Mouse (Mus musculus) induced T-regulatory cell, adult 2 months (primary cell): ENCODE results near the gene Usp33.

ENCODE experiments used
- DNase-seq: peaks from one replicate; pipeline ENCODE4 v3.0.0-alpha.2; 2012; ENCODE audit warnings: low read depth

Gene Usp33

DNA sequence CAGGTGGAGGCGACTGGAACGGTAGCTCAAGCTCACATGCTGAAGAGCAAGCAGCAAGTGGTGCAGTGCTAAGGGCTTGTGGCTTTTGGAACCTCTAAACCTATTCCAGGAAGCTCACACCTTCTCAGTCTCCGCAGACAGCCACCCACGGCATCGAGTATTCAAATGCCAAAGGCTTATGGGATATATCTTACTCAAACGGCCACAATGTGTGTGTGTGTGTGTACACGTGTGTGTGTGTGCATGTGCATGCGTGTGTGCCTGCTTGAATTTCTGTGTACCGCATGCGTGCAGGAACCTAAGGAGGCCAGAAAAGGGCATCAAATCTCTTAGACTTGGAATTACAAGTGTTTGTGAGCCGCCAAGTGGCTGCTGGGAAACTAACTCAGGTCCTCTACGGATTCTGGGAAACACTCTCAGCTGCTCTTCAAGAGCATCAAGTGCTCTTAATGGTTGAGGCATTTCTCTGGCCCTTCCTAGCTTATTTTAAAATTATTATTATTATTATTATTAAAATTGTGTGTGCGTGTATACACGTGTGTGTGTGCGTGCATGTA lies 3.2 kb upstream of the Usp33 start:
- peak; percentile 49 for DNase-seq

DNA sequence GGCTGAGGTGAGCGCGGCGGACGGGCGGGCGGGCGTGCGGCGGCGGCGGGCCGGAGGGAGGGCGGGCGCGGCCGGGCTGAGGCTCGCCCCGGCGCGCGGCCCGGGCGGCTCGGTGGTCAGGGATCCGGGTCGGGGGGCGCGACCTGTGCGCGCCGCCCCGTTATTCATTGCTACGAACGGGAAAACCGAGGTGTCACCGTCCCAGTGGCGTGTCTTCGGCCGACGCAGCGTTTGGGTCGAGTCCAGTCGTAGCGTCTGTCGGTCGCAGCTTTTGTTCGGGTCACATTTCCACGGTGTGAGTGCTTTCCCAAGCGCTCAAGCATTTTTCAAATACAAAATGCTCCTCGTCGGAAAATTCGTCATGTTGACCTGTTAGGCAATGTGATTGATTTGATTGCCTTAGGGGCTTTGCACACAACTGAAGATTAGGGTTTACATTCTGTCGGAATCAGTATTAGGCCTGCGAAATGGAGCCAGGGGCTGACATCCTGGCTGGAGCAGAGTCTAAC lies 409 bp downstream of the Usp33 start:
- DNase-seq: peak; percentile 51

DNA sequence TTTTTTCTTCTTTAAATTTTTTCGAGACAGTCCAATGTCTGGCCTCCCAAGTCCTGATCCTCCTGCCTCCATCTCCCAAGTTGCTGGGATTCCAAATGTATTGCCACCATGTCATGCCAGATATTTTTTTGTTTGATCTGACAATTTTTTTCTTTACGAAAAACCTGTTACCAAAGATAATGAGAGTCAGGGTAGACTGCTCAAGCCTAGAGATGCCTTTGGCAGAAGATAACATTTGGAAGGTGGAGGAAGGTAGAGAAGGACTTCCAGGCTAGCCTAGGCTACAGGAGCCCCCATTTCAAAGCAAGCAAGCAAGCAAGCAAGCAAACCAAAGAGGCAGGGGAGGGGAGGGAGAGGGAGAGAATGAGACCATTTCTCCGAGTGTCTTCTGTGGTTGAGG lies 949 bp downstream of the Usp33 start:
- no peak for DNase-seq

DNA sequence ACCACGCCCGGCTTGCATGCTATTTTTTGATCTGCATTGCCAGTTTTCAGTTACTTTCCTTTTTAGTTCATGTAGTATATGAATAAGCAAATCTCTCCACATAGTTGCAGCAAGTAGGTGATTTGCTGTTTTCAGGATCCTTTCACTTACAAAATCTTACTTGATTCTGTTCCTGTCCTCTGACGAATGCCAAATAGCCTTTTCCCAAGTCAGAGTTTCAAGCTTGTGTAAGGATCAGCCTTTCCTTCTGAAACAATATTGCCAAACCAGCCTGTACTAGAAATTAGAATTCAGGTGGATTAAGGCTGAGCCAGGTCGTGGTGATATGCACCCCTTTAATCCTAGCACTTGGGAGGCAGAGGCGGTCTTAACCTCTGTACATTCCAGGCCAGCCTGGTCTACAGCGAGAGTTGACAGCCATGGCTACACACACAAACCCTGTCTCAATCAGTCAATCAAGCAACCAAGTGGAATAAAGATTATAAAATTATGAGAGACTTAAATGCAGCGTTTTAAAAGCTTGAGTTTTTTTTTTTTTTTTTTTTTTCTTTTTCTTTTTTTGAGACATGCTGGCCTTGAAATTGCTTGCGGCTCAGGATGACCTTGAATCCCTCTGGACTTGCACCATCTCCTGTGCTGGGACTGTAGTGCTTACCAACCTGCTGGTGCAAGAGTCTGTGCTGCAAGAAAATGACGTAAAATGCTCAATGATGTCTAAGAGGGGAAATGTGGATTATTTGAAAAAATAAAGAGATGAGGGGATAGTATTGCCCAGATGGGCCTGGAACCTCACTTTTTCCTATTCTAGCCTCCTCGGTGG lies 1.9 kb downstream of the Usp33 start:
- DNase-seq: no peak

DNA sequence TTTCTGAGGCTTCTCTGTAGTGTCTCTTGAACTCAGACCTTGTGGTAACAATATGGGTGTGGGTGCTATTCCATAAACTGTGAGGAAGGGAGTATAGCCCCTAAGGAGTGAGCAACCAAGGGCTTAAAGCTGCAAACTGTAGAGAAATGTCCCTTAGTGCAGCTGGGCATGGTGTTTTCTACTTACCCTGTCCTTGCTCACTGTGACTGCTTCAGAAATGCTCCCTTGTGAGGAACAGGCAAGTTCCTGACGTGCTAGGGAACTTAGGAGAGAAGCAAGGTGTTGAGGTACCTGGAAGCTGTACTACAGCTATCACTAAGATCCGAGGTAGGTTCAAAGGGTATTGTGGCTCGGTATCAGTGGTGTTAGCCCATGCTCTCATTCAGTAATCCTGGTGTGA lies 4.2 kb downstream of the Usp33 start:
- no peak for DNase-seq

DNA sequence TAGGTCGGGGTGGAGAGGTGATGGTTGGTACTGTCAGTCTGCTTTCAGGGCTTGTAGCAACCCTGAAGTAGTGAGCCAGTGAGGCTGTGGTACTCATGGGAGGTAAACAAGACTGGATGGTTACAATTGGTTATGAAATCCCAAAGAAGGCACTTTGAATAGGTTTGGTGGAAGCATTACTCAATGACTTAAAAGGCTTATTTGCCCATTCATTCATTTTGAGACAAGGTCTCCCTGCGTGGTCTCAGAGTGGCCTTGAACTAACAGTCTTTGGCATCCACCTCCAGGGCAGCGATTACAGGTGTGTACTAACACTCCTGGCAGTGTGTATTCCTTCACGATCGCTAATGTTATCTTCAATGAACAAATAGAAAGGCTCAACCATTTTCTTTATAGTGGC lies 4.7 kb downstream of the Usp33 start:
- DNase-seq: no peak

DNA sequence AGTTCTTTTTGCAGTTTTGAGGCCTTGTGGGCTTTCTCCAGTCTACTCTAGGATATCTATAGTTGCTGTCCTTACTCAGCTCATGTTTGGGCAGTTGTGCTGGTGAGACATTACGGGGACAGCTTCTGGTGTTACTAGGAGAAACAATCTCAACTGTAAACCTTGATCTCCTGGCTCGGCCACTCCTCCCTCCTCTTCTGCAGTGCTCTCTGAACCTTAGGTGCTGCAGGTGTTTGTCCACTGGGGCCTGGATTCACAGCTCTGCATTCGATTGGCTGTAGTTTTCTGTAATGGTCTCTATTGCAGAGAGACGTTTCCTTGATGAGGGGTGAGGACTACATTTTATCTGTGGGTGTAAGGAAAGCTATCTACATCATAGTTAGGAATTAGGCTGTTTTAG lies 6.0 kb downstream of the Usp33 start:
- no peak for DNase-seq

DNA sequence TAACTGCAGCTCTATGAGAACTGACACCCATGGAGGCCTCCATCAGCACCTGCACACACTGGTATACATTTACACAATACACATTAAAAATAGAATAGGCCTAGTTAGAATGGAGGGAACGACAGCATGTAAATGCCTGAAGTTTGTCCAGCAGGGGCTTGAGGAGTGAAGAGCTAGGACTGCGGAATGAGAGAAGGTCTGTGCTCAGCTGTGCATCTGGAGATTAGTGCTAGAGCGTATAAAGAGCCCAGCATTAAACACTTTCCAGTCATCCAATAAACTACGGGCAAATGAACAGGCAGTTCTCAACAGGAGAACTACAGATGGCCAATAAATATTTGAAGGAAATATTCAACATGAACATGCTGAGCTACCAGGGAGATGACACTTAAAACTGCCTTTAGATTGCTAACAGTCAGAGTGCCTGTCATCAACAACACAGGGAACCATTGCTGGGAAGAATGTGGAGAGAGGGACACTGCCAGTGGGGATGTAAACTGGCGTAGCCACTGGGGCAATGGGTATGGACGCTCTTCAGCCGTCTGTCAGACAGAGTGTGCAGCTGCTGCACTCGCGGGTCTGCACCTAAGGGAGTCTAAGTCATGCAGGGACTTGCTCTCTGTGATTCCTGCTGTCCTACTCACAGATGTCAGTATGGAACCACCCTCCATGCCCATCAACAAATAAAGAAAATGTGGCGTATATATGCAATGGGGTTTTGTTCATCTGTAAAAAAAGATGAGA lies 7.3 kb downstream of the Usp33 start:
- no peak for DNase-seq

DNA sequence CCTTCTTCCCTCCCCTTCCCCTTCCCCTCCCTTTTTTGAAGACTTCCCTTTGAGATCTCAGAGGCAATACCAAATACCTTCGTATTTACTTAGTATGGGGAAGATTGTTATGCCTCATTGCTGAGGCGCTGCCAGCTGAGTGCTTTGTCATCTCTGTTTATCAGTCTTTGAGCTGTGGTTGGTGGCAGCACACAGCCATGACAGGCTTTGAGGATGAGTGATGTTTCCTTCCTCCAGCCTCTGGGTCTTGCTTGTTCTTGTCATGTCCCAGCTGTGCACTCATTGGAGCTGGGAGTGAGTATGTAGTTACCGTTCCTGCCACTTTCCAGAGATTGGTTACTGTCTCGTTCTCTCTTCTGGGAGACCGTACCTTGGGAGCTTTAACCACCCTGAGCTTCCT lies 9.1 kb downstream of the Usp33 start:
- DNase-seq: no peak

DNA sequence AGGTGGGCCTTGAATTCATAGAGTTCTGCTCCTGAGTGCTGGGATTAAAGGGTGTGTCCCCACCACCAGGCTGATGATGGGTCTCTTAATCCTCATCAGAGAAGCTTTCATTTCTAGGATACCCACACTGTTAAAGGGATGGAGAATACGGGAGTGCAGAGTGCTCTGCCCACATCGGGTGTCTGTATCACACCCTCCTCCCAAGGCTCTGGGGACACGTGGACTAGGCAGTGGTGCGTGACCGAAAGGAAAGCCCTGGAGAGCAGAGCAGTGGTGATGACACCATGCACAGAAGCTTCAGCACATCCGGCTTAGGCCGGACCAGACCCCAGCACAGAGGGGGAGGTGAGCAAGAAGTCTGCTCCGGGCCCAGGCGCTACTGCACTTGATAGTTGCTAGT lies 10.5 kb downstream of the Usp33 start:
- DNase-seq: no peak

DNA sequence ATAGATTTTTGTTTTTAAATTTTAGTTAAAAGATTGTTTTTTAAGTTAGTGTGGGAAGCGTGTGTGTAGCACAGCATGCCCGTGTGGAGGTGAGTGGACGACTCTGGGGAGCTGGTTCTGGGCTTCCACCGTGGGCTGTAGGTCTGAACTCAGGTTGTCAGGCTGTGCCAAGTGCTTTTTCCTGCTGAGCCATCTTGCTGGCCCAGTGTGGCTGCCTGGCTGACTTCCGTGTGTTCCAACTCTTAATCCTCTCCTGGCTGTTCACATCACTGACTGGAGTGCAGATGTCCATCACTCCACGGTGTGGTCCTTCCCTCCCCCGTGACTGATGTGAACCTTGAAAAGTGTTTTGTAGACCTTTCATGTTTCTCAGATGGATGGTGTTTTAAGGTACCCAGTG lies 12.9 kb downstream of the Usp33 start:
- no peak for DNase-seq

DNA sequence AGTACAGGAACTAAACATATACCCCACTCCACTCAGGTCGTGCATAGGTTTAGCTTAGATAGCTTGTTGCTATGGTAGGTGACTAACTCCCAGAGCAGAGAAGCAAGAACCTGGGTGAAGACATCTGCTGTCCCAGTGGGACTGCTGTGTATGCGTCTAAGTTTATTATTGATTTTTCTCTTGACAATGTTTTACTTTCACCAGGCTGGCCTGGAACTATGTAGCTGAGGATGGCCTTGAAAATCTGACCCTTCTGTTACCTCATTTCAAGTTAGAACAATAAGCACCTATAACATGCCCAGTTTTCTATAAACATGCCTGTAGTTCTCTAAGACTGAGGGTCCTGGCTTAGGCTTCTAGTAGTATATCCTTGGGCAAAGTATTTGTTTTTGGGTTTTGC lies 17.9 kb downstream of the Usp33 start:
- no peak for DNase-seq

DNA sequence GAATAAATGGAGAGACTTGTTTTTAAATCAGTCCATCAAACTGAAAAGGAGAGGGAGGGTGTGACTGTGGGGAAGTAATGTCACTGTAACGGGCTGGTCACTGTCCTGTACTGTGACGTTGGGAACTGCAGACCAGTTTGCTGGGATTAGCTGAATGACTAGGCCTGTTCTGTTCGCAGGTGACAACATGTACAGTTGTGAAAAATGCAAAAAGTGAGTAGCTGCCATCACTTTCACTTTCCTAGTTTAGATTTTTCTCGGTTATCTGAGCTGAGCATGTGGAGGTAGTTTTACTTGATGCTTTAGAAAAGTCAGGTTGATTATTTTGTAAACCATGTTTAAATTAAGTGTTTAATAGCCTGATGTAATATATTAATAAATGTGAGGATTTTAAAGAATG lies 29.8 kb downstream of the Usp33 start:
- no peak for DNase-seq

DNA sequence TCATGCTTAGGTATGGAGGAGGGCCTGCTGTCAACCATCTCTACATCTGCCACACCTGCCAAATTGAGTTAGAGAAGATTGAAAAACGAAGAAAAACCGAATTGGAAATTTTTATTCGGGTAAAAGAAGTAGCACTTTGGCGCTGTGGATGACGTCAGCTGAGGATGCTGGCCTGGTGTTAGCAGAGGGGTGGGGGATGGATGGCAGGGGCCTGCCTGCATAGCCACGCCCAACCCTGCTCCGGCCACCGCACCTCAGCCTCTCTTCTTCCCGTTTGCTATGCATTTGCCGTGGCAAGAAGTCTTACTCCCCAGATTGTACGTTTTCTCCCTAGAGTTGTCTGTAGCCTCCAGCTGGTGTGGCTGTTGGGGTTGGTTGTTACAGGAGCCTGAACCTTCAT lies 37.8 kb downstream of the Usp33 start:
- no peak for DNase-seq

DNA sequence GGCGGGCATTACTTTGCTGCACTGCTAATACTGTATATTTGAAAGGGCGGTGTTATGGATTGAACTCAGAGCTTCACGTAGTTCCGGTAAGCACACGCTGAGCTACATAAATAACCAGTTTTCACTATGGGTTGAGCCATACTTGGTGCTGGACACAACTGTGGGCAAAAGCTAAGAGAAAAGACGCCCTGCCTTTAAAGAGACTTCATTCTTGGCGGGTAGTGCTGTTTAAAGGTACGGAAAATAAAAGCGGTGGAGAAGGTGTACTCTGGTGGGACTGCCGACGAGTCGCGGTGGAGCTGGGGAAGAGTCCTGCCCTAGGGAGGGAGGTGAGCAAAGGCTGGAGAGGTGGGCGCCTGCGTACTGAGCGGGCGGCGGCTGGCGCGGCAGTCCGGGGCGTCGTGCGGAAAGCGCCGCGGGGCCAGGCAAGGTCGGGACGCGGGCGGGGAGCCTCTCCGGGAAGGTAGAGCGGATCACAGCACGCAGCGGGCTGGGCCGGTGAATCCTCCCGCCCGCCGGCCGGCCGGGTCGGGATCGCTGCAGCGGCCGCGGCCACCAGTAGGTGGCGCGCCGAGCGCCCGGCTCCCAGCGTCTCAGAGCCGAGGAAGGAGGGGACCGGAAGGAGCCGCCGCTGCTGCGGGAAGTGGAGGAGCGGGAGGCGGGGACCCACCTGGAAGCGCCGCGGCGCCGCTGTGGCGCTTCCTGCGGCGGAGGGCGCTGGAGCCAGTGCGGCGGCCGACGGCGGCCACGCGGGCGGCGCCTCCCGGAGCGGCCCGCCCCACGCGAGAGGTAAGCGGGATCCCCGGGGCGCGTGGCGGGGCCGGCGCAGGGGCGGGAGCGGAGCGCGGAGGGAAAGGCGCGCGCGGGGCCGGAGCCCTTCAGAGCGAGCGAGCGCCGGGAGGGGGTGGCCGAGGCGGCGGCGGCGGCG lies 49.3 kb downstream of the Usp33 start, which contains the start of gene Zzz3:
TSS of gene Zzz3 (plus strand) at position 124 of the 928 bp plus-strand sequence.
- peak; percentile 93 for DNase-seq

DNA sequence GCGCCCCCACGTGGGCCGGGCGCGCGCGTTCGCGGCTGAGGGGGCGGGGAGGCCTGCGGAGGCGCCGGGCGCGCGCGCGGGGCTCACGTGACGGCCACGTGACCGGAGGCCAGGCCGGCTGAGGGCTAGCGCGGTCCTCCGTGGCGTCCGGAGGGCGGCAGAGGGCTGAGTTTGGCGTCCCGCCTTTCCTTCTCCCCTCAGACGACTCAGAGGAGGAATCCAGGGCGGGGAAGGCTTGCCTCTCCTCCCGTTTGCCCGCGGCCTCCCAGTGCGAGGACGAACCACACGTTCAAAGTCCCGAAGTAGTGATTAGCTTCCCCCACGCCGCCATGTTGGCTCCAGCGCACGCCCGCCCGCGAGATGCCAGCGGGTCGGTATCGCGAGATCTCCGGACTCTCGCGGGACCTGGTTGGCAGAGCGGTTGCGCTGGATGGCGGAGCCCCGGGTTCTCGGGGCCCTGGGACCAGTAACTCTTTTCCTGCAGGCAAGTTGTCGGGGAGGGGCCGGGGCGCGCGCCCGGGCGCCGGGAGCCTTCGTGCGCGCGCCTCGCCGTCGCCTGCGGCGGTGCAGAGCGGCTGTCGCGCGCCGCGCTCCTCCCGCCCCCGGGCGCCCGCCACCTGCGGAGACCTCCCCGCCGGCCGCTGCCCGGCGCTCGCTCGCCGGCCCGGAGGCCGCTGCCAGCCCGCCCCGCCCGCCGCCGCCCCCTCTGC lies 50.2 kb downstream of the Usp33 start:
- DNase-seq: peak; percentile 98

DNA sequence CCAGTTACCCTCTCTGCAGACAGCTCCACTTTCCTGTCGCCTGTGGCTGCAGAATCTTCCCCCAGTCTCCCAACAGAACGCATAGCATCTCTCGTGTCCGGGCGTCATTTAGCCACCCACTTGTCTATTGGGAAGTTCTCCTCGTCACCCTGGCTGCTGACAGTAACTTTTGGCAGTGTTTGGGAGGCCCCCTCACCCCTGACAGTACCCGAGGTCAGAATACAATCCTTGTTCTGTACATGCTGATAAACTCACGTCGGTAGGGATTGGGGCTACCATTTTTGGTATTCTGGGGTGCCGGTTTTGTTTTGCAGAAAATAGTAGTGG lies 50.7 kb downstream of the Usp33 start:
- DNase-seq: no peak

DNA sequence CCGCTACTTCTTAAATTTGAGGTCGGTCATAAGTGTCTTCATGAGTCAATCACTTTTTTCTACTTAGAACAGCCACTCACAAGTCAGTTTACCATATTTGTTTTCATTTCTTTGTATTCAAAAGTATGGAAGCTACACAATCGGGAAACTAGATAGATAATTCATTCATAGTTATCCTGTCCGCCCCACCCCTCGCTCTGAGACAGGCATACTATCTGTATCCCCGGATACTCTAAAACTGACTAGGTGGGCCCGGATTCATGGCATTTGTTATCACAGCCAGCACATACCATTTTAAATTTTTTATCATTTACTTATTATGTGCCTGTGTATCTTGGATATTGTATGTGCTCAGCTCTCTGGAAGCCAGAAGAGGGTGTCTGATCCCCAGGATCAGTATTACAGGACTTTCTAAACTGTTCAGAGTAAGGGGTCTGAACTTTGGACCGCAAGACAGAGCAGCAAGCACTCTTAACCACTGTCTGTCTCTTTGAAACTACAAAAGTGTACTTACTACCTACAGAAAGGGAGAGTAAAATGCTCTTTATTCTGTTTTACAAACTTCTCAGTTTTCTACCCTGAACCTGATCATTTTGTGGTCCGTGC lies 51.2 kb downstream of the Usp33 start:
- DNase-seq: peak; percentile 14

DNA sequence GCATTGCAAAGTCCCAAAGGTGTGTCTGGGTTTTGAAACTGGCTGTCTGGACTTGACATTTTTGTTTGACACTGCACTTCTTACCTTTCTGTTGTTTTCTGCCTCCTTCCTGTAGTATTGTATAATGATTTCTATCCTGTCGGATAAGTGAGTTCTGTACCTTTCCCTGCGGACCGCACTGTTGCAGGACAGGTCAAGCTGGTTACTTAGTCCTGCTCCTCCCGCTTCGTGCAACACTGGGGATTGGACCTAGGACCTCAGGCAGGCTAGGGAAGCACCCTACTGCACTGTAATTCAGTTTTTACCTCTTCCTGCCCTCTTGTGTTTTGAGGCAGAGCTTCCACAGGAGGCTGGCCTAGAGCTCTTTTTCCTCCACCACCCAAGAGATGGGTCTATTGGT lies 54.2 kb downstream of the Usp33 start:
- DNase-seq: no peak

DNA sequence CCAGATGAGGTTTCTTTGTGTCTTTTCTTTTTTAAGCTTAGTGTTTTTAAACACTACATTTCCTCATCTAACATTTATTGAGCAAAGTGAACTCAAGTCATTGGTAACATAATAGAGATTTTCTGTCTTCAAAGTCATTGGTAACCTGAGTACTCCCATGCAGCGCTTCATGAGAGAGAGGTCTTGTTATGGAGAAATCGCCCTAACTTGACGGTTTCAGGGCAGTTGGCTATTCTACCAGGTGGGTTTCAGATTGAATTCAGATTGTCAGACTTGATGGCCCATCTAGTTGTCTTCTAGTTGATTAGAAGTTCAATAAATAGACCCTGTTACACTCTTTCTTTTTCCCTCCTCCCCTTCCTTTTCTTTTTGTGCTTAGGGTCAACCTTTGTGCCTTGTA lies 54.6 kb downstream of the Usp33 start:
- no peak for DNase-seq
